Mouse (Mus musculus) ES-Bruce4 (cell line): Measurements from ENCODE around the gene Ccdc142. TPM values are rescaled to one million over a fixed set of nuclear protein-coding genes. Genes with fewer than 3 reads are reported as not detected.

Source experiments
- H3K27ac ChIP-seq: 2 replicates; pipeline ENCODE4 v1.5.1; 2012; ENCODE audit warnings: low read length, inconsistent platforms; ENCODE audit not compliant: insufficient read depth
- H3K27me3 ChIP-seq: 2 replicates; pipeline ENCODE4 v1.6.1; 2012; ENCODE audit warnings: mild to moderate bottlenecking, low read length, inconsistent platforms; ENCODE audit not compliant: control insufficient read depth, poor library complexity, insufficient read depth, severe bottlenecking
- H3K36me3 ChIP-seq: 2 replicates; pipeline ENCODE4 v1.6.1; 2012; ENCODE audit warnings: inconsistent platforms, mild to moderate bottlenecking, low read length, moderate library complexity; ENCODE audit not compliant: control insufficient read depth, poor library complexity, insufficient read depth, severe bottlenecking
- H3K4me1 ChIP-seq: one replicate; pipeline ENCODE4 v1.8.1; 2011; ENCODE audit warnings: low read length; ENCODE audit not compliant: control insufficient read depth, insufficient read depth
- H3K4me3 ChIP-seq: 2 replicates; pipeline ENCODE4 v1.5.1; 2011; ENCODE audit warnings: low read depth, mild to moderate bottlenecking, low read length
- H3K9ac ChIP-seq: 2 replicates; pipeline ENCODE4 v1.6.1; 2012; ENCODE audit warnings: low read depth, mild to moderate bottlenecking, inconsistent platforms; ENCODE audit not compliant: poor library complexity, severe bottlenecking
- H3K9me3 ChIP-seq: replicated peaks from 2 replicates; pipeline ENCODE4 v1.6.1; 2012; ENCODE audit warnings: mild to moderate bottlenecking, low read length, inconsistent platforms; ENCODE audit not compliant: control insufficient read depth, poor library complexity, insufficient read depth, severe bottlenecking
- CTCF ChIP-seq: IDR thresholded peaks from one replicate; pipeline ENCODE4 v1.8.1; 2011; ENCODE audit warnings: low read depth, low read length
- EP300 ChIP-seq: IDR thresholded peaks from 2 replicates; pipeline ENCODE4 v1.6.1; 2011; ENCODE audit warnings: low read depth, low read length; ENCODE audit not compliant: insufficient read depth
- POLR2A ChIP-seq: IDR thresholded peaks from one replicate; pipeline ENCODE4 v1.8.1; 2011; ENCODE audit warnings: low read length; ENCODE audit not compliant: insufficient read depth
- polyA plus RNA-seq: library from polyadenylated mRNA; stranded (reverse); fragments of >200 nt; gene quantifications from 2 replicates; pipeline ENCODE4 v1.2.4, GENCODE M21; 2011; ENCODE audit warnings: low read depth; ENCODE audit not compliant: missing spikeins, insufficient read depth, insufficient read length

Gene Ccdc142
- polyA plus RNA-seq, 1 experiment = not detected

- Histone ChIP-seq H3K4me1 (peaks cover 4% of the 10 kb centered on the region), H3K4me3 (no peak overlapping the region), H3K36me3 (no peaks in the 10 kb centered on the region), H3K9me3 (no peaks in the 10 kb centered on the region), H3K27ac (no peak overlapping the region), H3K27me3 (no peaks in the 10 kb centered on the region), H3K9ac (no peak overlapping the region)
- TF ChIP-seq POLR2A = no peak
- TF ChIP-seq CTCF = no peak
- TF ChIP-seq EP300 = no peak
These were observed 32.8 kb downstream of the Ccdc142 start for GRCm38 (mm10) chr6:83134226-83134625.

GRCm38 (mm10) chr6:83134951-83135513 lies 33.6 kb downstream of the Ccdc142 start, which contains the start of gene Rtkn:
TSS of gene Rtkn (plus strand) at chr6:83135463.
- peaks cover 4% of the 10 kb centered on the region for H3K4me1 ChIP-seq
- no peaks in the 10 kb centered on the region for H3K27me3 ChIP-seq
- no peaks in the 10 kb centered on the region for H3K36me3 ChIP-seq
- peak within 1 kb of the TSS; percentile 48 for H3K4me3 ChIP-seq
- H3K9me3 ChIP-seq = no peaks in the 10 kb centered on the region
- H3K27ac ChIP-seq = no peak within 1 kb of the TSS
- no peak for TF ChIP-seq EP300
- peak within 1 kb of the TSS; percentile 26 for H3K9ac ChIP-seq

GRCm38 (mm10) chr6:83135571-83136161 lies 34.3 kb downstream of the Ccdc142 start:
- H3K4me1 ChIP-seq = peaks cover 4% of the 10 kb centered on the region
- H3K9ac ChIP-seq = peak overlapping the region; percentile 26
- no peak for TF ChIP-seq CTCF
- TF ChIP-seq POLR2A = no peak
- peak overlapping the region; percentile 48 for H3K4me3 ChIP-seq
- H3K27me3 ChIP-seq = no peaks in the 10 kb centered on the region
- H3K9me3 ChIP-seq = no peaks in the 10 kb centered on the region
- H3K27ac ChIP-seq = no peak overlapping the region
- no peaks in the 10 kb centered on the region for H3K36me3 ChIP-seq

DNA sequence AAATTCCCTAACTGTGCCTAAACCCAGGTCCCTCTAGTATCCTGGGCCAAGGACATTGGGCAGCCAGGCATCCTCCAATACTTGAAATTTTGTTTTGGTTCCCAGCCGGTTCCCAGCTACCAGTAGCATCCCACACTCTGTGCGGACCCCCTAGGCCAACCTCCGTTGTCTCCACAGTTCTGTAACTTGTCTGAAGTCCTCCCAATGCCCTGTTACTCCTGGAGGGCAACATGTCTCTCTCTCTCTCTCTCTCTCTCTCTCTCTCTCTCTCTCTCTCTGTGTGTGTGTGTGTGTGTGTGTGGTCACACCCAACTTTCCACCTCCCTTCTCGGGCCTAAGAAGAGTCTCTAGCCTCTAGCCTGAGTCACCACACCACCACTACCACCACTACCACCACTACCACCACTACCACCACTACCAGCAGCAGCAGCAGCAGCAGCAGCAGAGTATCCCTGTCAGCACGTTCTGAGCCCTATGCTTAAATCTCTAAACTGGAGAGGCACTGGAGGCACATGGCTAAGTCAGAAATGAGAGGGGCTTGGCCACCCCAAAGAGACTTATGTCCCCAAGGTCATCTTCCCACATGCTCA lies 35.0 kb downstream of the Ccdc142 start:
- no peak for TF ChIP-seq EP300
- no peak for TF ChIP-seq POLR2A
- no peak overlapping the region for H3K27ac ChIP-seq
- H3K4me3 ChIP-seq = peak overlapping the region; percentile 62
- H3K9me3 ChIP-seq = no peaks in the 10 kb centered on the region
- H3K9ac ChIP-seq = peak overlapping the region; percentile 26
- H3K27me3 ChIP-seq = no peaks in the 10 kb centered on the region
- H3K4me1 ChIP-seq = peaks cover 4% of the 10 kb centered on the region
- no peaks in the 10 kb centered on the region for H3K36me3 ChIP-seq

DNA sequence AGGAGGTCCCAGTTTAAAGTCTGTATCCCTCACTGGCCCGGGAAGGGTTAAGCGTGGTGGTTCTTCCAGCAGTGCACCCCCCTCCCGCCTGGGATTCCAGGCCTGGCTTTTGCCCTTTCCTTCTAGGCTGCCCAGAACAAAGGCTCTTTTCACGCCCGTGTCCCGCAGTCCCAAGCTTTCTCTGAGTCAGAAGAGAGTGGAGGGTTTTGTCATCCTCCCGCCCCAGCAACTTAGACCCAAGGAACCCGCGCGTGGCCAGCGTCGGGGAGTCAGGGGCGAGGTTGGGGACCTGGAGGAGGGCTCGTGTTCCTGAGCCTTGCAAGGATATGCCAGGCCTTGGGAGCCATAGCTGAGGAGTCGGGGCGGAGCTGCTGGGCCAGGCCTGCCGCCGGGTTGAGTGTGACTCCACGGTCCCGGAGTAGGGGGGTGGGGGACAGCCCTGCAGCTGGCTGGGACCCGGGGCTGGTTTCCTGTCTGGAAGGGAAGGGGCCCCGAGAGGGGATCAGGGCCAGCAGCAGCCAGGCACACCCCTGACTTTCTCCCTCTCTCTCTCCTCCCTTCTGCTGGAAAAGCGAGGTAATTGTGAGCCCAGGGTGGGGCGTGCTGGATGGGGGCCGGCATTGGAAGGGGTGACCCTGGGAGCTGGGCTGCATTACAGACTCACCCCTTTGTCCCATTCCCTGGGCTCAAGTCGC lies 35.6 kb downstream of the Ccdc142 start:
- peaks cover 6% of the 10 kb centered on the region for H3K4me1 ChIP-seq
- H3K27me3 ChIP-seq = no peaks in the 10 kb centered on the region
- no peaks in the 10 kb centered on the region for H3K36me3 ChIP-seq
- H3K9me3 ChIP-seq = no peaks in the 10 kb centered on the region
- H3K9ac ChIP-seq = peak overlapping the region; percentile 62
- peak overlapping the region; percentile 62 for H3K4me3 ChIP-seq
- H3K27ac ChIP-seq = no peak overlapping the region
- TF ChIP-seq POLR2A = no peak

DNA sequence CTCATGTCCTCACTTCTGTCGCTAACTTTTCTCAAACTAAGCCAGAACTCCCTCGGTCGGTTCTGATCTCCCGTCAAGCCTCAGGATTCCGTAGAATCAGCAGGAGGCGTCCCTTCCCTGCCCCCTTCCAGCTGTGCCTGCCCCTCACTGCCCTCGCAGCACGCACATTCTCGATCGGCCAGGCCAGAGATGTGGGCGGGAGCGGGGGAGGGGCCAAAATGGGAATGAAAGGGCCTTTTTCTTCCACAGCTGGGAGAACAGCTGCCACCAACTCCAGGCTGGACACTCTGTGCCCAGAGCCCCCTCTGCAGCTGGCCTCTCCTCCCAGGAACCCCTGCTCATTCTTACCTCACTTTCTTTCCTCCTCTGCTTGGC lies 36.2 kb downstream of the Ccdc142 start:
- H3K4me1 ChIP-seq = peaks cover 6% of the 10 kb centered on the region
- H3K27me3 ChIP-seq = no peaks in the 10 kb centered on the region
- peak overlapping the region; percentile 62 for H3K9ac ChIP-seq
- H3K4me3 ChIP-seq = peak overlapping the region; percentile 62
- H3K36me3 ChIP-seq = no peaks in the 10 kb centered on the region
- no peak overlapping the region for H3K27ac ChIP-seq
- no peak for TF ChIP-seq POLR2A
- no peak for TF ChIP-seq EP300
- TF ChIP-seq CTCF = no peak
- no peaks in the 10 kb centered on the region for H3K9me3 ChIP-seq
